Mouse (Mus musculus) midbrain, embryonic 13.5 days (tissue): ENCODE measurements around the gene Tctex1d1. TPM values are rescaled to one million over a fixed set of nuclear protein-coding genes. Genes with fewer than 3 reads are reported as not detected.

Source experiments
- ATAC-seq: fragments of 200-750 bp; cut with Nextera tagmentation; 2 replicates; pipeline ENCODE4 v1.8.0; 2017; ENCODE audit warnings: mild to moderate bottlenecking, moderate TSS enrichment, moderate library complexity
- H3K27ac ChIP-seq: fragments of 300-500 bp; sonication (generic); 2 replicates; pipeline ENCODE4 v1.5.1; 2015; ENCODE audit warnings: inconsistent platforms, mild to moderate bottlenecking, moderate library complexity
- H3K27me3 ChIP-seq: fragments of 300-500 bp; sonication (generic); 2 replicates; pipeline ENCODE4 v1.6.1; 2015; ENCODE audit warnings: mild to moderate bottlenecking, inconsistent platforms
- H3K36me3 ChIP-seq: fragments of 300-500 bp; sonication (generic); 2 replicates; pipeline ENCODE4 v1.6.1; 2015; ENCODE audit warnings: mild to moderate bottlenecking, inconsistent platforms
- H3K4me1 ChIP-seq: fragments of 300-500 bp; sonication (generic); replicated peaks from 2 replicates; pipeline ENCODE4 v1.6.1; 2015; ENCODE audit warnings: inconsistent platforms
- H3K4me2 ChIP-seq: fragments of 300-500 bp; sonication (generic); replicated peaks from 2 replicates; pipeline ENCODE4 v1.6.1; 2015; ENCODE audit warnings: moderate library complexity, mild to moderate bottlenecking, inconsistent platforms
- H3K4me3 ChIP-seq: fragments of 300-500 bp; sonication (generic); replicated peaks from 2 replicates; pipeline ENCODE4 v1.5.1; 2015; ENCODE audit warnings: mild to moderate bottlenecking, inconsistent platforms
- H3K9ac ChIP-seq: fragments of 300-500 bp; sonication (generic); replicated peaks from 2 replicates; pipeline ENCODE4 v1.6.1; 2015; ENCODE audit warnings: mild to moderate bottlenecking, inconsistent platforms
- H3K9me3 ChIP-seq: fragments of 300-500 bp; sonication (generic); 2 replicates; pipeline ENCODE4 v1.6.1; 2016; ENCODE audit warnings: mild to moderate bottlenecking, inconsistent platforms
- WGBS: fragments of 180-500 bp; shearing (Covaris S2); methylation state at CpG from one replicate; pipeline ENCODE4 v1.1.7; 2015; 5-methylcytosine and 5-hydroxymethylcytosine counted together
- polyA plus RNA-seq: library from polyadenylated mRNA; unstranded; fragments of >200 nt; fragmentation: Nextera tagmentation; extraction: Ambion mirVana; gene quantifications from 2 replicates; pipeline ENCODE4 v1.2.1, GENCODE M21; 2015

Gene Tctex1d1
- polyA plus RNA-seq, 1 experiment from 2014 or later: 0.74 TPM

DNA sequence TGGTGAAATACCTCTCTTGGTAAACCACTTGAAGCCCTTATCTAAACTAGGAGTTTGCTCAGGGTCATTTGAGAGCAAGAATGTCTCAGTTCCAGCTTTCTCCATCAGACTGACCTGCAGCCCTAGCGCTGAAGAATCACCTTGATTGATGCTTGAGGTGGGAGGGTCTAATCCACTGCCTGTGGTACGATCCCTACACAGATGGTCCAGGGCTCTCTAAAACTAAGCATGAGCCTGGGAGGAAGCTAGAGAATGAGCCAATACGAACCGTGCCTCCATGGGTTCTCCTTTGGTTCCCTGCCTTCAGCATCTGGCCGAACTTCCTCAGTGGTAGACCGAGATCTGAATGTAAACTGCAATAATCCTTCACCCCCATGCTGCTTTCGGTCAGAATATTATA is 49.3 kb downstream of the Tctex1d1 start:
- Histone ChIP-seq H3K36me3 (no peaks in the 10 kb centered on the region), H3K27me3 (no peaks in the 10 kb centered on the region), H3K4me3 (no peak overlapping the region), H3K4me2 (no peak overlapping the region), H3K9ac (no peak overlapping the region), H3K9me3 (no peaks in the 10 kb centered on the region), H3K4me1 (no peaks in the 10 kb centered on the region), H3K27ac (no peak overlapping the region)
- 91% methylated on average over 7 of the region's 7 CpGs for WGBS
- ATAC-seq: no peak

DNA sequence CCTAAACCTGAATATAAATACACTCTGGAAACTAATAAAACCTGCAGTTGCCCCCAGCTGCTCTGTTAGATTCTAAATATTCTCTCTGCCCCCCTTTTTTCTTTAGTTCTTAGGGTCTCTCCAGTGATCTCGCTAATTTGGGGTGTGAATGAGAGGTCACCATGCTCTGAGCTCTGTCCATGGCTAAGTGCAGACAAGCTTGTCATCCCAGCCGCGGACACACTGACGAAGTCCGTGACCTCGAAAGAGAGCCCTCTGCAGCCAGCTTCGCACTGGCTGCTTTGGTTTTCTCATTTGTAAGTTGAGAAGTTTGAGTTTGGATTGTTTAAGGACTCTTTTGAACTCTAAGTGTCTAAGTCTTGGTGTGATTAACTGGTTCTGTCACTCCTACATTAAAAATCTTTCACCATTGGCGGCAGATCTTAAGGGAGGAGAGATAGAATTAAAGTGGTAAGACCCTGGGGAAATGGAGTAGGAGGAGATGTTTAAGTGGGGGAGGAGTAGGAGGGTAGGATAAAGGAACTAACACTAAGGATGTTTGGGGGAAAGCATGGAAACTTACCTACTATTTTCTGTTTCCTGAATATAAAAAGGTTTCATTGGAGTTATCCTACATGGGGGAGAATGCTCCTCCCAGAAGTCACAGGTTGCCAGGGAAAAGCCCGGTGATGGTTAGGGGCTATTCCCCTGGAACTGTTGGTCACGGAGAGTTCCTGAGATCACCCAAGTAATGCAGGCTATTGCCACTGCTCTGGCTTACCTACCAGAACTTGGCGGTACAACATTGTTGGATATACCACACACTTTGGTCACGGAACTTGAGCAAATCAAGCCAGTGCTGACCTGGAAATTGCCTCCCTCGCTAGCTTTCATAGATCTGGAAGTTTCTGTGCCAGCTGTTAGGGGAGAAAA is 50.0 kb downstream of the Tctex1d1 start:
- Histone ChIP-seq H3K27ac (no peak overlapping the region), H3K4me1 (no peaks in the 10 kb centered on the region), H3K36me3 (no peaks in the 10 kb centered on the region), H3K4me3 (no peak overlapping the region), H3K4me2 (no peak overlapping the region), H3K9me3 (no peaks in the 10 kb centered on the region), H3K27me3 (no peaks in the 10 kb centered on the region), H3K9ac (no peak overlapping the region)
- no peak for ATAC-seq
- 84% methylated on average over 13 of the region's 13 CpGs for WGBS

DNA sequence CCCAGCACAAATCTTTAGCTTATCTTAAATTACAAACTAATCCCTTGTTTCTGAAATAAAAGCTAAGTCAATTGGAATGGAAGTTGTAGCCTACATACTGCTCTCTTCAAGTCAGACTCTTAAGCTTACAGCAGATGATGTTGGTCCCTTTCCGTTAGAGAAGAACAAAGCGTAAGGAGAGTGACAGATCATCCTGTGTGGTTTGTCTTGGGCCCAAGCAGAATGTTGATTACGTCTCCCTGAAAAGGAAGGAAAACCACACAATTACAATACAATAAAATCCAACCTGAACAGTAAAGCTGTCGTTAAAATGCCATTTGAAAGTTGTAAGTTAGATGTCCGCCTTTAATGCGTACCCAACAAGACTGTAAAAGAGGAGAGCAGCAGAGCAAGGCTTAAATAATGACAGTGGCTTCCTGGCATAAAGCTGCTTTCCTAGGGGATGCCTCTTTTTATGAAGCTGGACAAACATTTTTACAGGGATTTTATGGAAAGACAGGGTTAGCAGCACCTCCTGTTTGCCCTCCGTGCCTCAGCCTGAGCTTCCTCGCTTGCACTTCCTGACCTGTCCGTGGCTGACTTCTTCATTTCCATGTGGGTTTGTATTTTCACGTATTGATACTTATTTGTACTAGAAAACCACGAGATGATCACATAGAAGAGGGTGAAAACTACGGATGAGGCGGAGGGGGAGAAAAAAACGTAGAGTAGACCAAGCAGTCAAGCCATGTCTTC is 60.9 kb downstream of the Tctex1d1 start:
- no peak for ATAC-seq
- Histone ChIP-seq H3K9ac (no peak overlapping the region), H3K27me3 (no peaks in the 10 kb centered on the region), H3K27ac (no peak overlapping the region), H3K9me3 (no peaks in the 10 kb centered on the region), H3K4me2 (no peak overlapping the region), H3K4me3 (no peak overlapping the region), H3K36me3 (0 out of 2 replicates have a peak, but pooled peaks cover 2% of the 10 kb centered on the region), H3K4me1 (no peaks in the 10 kb centered on the region)
- 86% methylated on average over 14 of the region's 14 CpGs for WGBS

DNA sequence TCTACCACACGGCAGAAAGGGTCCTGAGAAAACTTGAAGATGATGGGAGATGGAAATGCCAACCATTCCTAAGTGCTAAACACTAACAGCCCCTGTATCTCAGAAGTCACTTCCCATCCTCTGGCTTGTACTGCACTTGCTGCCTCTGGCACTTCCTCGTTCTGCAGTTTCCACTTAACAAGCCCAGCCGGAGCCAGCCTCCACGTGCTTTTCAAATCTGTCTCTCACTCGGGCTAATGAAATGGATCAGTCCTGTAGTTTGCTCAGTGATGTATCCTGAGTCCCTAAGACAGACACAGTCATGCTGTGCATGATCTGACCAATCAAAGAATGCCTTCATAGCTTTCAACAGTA is 61.4 kb downstream of the Tctex1d1 start:
- no peaks in the 10 kb centered on the region for H3K27me3 ChIP-seq
- WGBS: 79% methylated on average over 5 of the region's 5 CpGs
- no peak overlapping the region for H3K9ac ChIP-seq
- no peak for ATAC-seq
- H3K27ac ChIP-seq: no peak overlapping the region
- no peak overlapping the region for H3K4me3 ChIP-seq
- H3K36me3 ChIP-seq: 0 out of 2 replicates have a peak, but pooled peaks cover 2% of the 10 kb centered on the region
- no peaks in the 10 kb centered on the region for H3K9me3 ChIP-seq
- no peaks in the 10 kb centered on the region for H3K4me1 ChIP-seq
- no peak overlapping the region for H3K4me2 ChIP-seq

DNA sequence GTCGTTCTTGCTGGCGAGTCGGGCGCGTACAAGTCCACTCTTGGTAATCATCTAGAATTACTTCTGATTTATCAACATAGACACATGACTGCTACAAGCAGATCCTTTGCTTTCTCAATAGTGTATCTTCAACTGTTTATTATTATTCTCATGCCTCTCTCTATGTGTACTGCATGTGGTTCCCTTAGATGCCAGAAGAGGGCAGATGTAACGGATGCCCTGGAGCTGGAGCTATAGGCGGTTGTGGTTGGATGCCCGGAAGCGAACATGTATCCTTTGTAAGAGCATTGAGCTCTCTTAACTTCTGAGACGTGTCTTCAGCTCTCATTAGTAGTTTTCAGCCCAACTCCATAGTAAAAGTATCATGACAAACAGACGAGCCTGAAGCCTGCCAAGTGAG is 64.6 kb downstream of the Tctex1d1 start:
- ATAC-seq: no peak
- no peak overlapping the region for H3K4me2 ChIP-seq
- H3K9ac ChIP-seq: no peak overlapping the region
- no peaks in the 10 kb centered on the region for H3K27me3 ChIP-seq
- no peaks in the 10 kb centered on the region for H3K9me3 ChIP-seq
- H3K4me3 ChIP-seq: no peak overlapping the region
- 93% methylated on average over 11 of the region's 11 CpGs for WGBS
- 0 out of 2 replicates have a peak, but pooled peaks cover 2% of the 10 kb centered on the region for H3K36me3 ChIP-seq
- H3K27ac ChIP-seq: no peak overlapping the region
- H3K4me1 ChIP-seq: no peaks in the 10 kb centered on the region

DNA sequence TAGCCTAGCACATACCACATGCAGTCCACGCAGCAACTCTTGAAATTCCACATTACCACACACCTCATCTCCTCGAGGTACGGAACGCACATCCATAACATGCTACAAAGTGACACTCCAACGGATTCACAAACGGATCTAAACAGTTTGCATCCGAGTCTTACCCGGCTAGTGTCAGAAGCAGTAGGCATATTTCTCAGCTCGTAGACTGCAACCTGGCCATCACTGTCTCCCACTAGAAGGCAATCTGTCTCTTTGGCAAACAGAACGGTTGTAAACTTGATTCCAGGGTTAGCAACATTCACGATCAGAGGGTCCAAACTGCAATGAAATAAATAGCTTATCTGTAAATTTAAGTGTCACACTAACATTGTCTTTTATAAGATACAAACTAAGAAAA is 69.6 kb downstream of the Tctex1d1 start:
- 0 out of 2 replicates have a peak, but pooled peaks cover 3% of the 10 kb centered on the region for H3K36me3 ChIP-seq
- H3K27ac ChIP-seq: no peak overlapping the region
- no peak overlapping the region for H3K4me2 ChIP-seq
- no peaks in the 10 kb centered on the region for H3K27me3 ChIP-seq
- 94% methylated on average over 11 of the region's 11 CpGs for WGBS
- ATAC-seq: no peak
- H3K4me3 ChIP-seq: no peak overlapping the region
- H3K9me3 ChIP-seq: peaks cover 3% of the 10 kb centered on the region; the same call in 1 of the 2 replicates
- no peaks in the 10 kb centered on the region for H3K4me1 ChIP-seq
- H3K9ac ChIP-seq: no peak overlapping the region

Other genes starting within 250 kb of the Tctex1d1 start
- gene Sgip1, start 237.3 kb upstream of the Tctex1d1 start, polyA plus RNA-seq: 56.7 and 61.8 TPM in 2 replicates
- 0.24 TPM in 1 of 2 replicates, not detected in the other for gene Insl5, start 48.2 kb downstream of the Tctex1d1 start, polyA plus RNA-seq
- gene Mier1, start 135.8 kb downstream of the Tctex1d1 start, polyA plus RNA-seq: 34.6 and 39.3 TPM in 2 replicates
- gene Wdr78, start 135.9 kb downstream of the Tctex1d1 start, polyA plus RNA-seq: 4.8 and 4.9 TPM in 2 replicates
- gene Slc35d1, start 236.6 kb downstream of the Tctex1d1 start, polyA plus RNA-seq: 4.8 and 5.7 TPM in 2 replicates